Mouse (Mus musculus) adrenal gland, postnatal 36 days (tissue): ENCODE data around the gene Fam210b. TPM values are rescaled to one million over a fixed set of nuclear protein-coding genes. Genes with fewer than 3 reads are reported as not detected.

Experiments
- DNase-seq, 2 experiments: peaks; one replicate each; pipeline ENCODE4 v3.0.0; 2021; ENCODE audit warnings: mixed read lengths in 1 of 2
- total RNA-seq, 2 experiments: library from RNA; stranded (reverse); gene quantifications; 2 replicates each; pipeline ENCODE4 v1.2.3; 2021

Fam210b gene
- total RNA-seq, 2 experiments from 2014 or later = 26.8 to 34.2 TPM

DNA sequence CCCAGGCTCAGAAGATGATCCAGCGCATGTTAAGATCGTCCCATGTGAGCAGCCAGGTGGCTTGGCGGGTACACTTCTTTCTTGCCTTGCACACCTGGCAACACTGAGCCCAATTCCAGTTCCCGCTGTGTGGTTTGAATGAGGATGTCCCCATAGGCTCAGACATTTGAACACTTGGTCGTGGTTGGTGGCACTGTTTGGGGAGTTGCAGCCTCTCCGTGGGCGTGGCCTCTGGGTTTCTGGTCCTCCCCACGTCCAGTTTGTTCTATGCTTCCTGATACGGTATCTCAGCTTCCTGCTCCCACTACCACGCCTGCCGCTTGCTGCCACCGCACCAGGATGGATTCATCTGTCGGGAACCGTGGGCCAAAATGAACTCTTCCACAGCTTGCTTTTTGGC is 4.4 kb downstream of the Fam210b start:
- DNase-seq = no peak

- no peak for DNase-seq
Observed at GRCm38 (mm10) chr2:172350773-172351172, 5.4 kb downstream of the Fam210b start.

DNA sequence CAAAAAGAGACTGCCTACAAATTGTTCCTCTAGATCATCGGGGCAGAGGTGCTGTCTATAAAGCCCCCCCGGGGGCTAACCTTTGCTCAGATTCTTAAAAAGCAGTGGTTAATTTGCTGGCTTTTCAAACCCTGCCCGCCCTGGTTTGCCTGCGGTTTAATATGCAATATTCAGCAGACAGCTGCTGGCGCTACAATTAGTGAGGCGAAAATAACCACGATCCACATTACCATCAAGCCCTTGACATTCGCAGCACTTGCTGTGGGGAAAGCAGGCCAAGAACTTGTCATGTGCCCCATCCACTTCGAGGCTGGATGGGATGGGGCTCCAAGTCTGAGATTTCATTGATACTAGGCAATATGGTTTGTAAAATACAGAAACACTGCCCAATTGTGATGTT is 7.9 kb downstream of the Fam210b start:
- DNase-seq = no peak

DNA sequence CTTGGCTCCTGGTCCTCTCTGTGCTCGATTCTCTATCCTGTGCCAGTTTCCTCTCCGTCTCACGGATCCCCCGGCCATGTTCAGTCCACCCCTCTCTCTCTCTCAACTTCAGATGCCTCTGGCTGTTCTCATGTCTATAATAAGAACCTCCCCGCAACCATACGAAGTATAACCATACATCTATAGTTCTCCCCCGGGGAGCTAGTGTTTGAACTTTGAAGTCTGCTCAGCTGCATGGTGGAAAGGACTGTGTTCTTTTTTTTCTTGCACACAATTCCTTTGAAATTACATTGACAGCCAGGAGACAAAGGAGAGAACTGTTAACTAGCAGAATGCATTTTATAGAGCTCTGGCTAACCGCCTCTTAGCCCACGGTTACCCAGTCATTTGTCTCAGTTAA is 9.4 kb downstream of the Fam210b start:
- DNase-seq = no peak

DNA sequence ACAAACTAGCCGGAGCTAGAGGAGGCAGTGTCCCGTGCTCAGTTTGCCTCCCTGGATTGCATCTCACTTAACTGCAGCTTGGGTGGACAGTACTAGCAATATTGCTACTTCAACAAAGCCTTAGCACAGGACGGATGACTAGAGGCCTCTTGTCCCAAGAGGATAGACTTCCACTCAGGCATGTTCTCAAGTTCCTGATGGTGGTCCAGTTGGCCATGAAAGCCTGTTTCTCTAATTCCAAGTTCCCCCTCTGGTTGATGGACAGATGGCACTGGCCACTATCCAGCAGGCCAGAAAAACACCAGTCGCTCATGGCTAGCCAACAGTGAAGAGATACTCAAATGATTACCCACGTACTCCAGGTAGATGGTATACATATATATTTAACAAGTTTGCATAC is 10.5 kb downstream of the Fam210b start:
- DNase-seq = no peak

DNA sequence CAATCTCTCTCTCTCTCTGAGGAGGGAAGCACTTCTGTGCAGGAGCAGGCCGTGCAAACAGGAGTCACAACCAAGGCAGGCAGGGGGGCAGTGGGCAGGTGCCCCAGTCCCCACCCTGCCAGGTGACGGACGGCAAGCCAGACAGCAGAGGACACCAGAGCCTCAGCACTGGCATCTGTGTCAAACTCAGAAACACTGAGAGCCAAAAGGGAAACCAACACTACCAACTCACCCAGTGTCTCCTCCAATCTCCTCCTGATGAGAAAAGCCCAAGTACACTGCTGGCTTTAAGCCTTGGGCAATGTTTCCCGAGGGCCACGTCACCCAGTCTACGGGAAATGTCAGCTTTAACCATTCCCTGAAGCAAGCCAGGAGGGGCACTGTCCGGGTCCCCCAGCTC is 17.8 kb downstream of the Fam210b start:
- no peak for DNase-seq

DNA sequence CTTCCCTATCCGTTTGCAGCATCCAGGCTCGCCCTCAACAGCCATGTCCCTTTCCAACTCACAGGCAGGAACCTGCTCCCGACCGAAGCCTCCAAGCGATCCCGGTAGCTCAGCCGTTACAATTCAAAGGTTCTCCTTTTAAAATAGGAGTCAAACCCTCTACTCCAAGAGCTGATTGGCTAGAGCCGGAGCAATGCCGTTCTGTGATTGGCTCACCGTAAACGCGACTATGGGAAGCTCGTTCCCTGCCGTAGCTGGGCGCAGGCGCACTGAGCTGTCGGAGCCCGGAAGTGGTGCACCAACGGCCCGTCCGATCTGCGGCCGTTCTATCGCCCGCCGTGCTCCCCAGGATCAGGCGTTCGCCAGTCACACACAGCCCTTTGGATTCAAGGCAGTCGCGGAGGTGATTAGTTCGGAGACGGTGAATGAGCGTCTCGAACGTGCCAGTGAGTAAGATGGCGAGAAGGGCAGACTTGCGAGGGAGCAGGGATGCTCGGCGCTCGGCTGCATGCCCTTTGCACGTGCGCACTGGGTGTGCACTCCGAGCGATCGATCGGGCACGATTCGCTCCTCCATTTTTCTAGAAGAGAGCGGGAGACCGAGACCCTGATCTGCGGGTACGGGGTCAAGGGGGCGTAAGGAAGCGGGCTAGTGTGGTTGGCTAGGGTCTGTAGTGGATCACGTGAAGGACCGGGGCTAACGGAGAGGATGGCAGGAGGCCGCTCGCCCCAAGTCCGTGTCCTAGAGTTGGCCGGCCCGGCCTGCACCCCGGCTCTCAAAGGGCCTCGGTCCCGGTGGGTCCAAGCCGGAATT is 25.3 kb downstream of the Fam210b start, which contains the start of the genes Aurka and Cstf1:
Gene Aurka, minus strand, starts transcription at position 125 of the 813 bp plus-strand sequence.
Gene Cstf1, plus strand, starts transcription at position 271 of the 813 bp plus-strand sequence.
- DNase-seq = peak; percentile 96 to 97

DNA sequence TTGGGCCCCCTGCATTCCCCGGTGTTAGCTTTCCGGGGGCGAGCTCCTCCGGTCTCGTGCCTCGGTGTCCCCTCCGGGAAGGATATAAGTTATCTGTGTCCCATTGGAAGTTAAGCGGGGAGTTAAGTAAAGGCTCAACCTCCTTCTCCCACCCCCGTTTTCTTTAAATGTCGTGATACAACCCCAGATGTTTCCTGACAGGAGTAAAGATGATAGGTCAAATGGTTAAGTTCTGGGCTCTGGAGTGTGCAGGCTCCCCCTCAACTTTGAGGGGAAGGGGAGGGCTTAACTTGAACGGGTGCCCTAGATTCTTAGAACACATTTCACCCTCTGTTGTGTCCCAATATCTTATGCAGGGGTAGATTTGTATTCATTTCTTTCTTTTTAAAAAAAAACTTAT is 25.9 kb downstream of the Fam210b start:
- DNase-seq = no peak

DNA sequence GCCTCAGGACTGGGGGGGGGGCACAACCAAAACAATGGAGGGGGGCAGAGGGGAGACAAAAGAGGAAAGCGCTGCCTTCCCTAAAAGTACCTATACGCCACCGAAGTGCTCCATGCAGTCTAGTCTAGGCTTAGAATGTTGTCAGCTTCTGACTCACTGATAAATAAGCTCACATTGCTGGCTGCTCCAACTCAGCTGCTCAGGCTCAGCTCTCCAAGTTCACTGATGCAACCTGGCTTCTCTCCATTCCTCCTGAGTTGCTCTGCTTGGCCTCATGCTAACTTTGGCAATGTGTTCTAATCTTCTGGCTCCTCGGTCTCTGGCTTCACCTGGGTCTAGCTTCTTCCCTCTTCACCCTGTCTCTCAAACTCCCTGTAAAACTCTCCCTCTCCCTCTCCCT is 31.2 kb downstream of the Fam210b start:
- peak; percentile 22 to 25 for DNase-seq

GRCm38 (mm10) chr2:172376999-172377515 is 31.7 kb downstream of the Fam210b start:
- no peak for DNase-seq

GRCm38 (mm10) chr2:172378332-172378731 is 33.0 kb downstream of the Fam210b start:
- DNase-seq = peak; percentile 33 to 61

GRCm38 (mm10) chr2:172380513-172380912 is 35.1 kb downstream of the Fam210b start:
- no peak for DNase-seq

DNA sequence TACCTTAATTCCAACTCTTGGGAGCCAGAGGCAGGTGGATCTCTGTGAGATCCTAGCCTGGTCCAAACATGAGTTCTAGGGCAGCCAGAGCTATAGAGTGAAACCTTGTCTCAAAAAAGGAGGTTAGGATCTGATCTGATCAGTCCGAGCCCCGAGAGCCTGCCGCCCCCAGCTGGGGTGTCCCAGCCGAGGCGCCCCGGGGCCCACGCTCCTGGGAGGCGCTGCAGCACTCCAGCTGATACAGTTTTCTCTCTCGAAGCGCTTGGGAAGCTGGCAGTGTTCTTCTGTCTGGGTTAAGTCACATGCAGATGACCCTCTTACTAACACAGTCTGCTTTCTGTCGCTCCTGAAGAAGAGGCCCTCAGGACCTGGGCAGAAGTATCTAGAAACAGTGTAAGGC is 36.0 kb downstream of the Fam210b start:
- DNase-seq = no peak

DNA sequence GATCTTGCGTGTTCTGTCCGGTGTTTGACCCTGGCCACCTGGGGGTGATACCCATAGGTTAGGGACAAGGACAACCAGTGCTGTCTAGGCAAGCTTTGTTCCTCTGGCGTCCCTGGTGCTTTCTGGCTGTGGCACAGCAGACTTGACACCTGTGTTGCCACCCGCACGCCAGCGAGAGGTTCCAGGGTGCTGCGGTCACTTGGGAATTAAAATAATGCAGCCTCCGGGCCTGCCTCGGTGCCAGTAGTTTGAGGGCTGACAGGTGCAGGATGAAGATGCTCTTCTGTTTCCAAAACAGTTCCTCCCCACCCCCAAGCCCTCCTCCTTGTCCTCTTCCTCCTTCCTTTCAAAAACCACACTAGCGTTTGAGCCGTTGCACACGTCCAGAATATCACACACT is 36.5 kb downstream of the Fam210b start:
- no peak for DNase-seq

DNA sequence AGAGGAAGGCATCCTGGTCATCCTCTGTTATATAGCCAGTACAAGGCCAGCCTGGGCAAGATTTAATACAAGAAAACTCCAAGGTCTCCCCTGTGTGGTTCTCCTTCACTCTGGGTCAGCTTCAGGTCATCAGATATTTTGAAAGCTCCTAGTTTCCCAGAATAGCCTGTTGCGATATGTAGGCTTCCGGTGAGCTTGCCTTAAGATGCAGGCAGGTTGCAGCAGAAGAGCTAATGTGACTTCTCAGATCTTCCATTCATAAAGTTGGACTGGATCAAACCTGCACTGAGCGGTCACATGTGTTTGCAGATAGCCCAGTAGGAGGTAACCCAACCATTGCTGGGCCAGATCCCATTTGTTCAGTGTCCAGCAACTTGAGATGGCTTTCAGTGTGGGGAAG is 39.4 kb downstream of the Fam210b start:
- DNase-seq = no peak

DNA sequence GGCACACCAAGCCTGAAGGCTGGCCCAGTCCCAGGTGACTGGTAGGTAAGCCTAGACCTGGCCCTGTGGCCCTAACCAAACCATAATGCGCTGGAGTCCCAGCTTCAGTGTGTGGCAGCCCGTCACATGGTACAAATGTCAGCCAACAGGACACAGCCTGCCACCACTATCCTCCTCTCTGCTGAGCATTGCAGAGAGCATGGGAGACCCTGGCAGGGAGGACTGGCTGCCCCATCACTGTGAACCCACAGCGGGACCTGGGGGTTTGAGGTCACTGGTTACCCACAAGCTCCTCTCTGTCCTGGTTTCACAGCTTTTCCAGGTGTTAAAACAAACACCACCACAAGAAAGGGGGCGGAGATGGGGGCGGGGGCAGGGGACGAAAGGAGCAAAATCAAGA is 45.0 kb downstream of the Fam210b start:
- DNase-seq = no peak

DNA sequence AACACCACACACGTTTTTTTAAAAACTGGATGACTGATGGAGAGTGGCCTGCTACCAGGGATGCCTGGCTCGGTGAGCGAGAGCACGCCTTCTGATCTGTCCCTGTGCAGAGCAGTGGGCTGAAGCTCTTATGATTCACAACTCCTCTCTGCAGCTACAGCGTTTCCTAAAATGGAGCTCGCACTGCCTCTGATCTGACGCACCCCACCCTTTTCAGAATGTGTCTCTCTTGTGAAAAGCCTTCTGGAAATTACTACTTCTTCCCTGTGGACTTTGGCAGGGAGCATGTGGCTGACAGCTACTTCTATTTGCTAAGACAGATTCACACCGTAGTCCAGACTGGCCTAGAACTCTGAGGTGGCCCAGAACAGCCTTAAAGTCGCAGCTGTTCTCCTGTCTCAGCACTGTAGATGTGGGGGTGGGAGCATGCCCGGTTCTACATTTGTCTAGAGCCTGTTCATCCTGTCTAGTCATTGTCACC is 46.7 kb downstream of the Fam210b start:
- no peak for DNase-seq

- DNase-seq = peak in 1 of 2 experiments; percentile 42
Observed at GRCm38 (mm10) chr2:172393391-172394051, 48.2 kb downstream of the Fam210b start, which contains the start of gene Cass4. Gene Cass4 (plus strand): TSS chr2:172393794.

GRCm38 (mm10) chr2:172394052-172394392 is 48.7 kb downstream of the Fam210b start:
- DNase-seq = no peak

DNA sequence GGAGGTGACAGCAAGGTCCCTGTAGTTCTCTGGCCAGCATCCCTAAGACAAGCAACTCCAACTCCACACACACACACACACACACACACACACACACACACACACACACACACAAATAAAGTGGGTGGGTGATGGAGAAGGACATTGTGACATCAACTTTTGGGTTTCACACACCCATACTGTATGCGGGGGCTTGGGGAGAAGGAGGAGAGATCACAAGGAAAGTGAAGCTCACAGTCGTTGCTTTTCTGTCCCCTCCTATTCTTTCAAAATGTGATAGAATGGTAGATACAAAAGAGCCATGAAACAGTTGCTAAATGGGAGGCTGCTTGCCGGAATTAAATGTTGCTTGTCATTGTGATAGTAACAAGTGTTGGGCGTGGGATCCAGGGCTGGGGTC is 49.3 kb downstream of the Fam210b start:
- DNase-seq = no peak

GRCm38 (mm10) chr2:172395961-172396360 is 50.6 kb downstream of the Fam210b start:
- DNase-seq = no peak

GRCm38 (mm10) chr2:172399901-172400300 is 54.5 kb downstream of the Fam210b start:
- DNase-seq = no peak
